Mouse (Mus musculus) forebrain, embryonic 11.5 days (tissue): ENCODE measurements around the gene Zdhhc6. TPM values are rescaled to one million over a fixed set of nuclear protein-coding genes. Genes with fewer than 3 reads are reported as not detected.

Experiments
- ATAC-seq: fragments of 200-750 bp; cut with Nextera tagmentation; replicated peaks from 2 replicates; pipeline ENCODE4 v1.8.0; 2017; ENCODE audit warnings: moderate TSS enrichment; ENCODE audit not compliant: low FRiP score
- DNase-seq: peaks from one replicate; pipeline ENCODE4 v3.0.0-alpha.2; 2017; ENCODE audit warnings: low spot score
- H3K27ac ChIP-seq: fragments of 300-500 bp; sonication (generic); 2 replicates; pipeline ENCODE4 v1.5.1; 2014; ENCODE audit warnings: low read depth, low read length
- H3K27me3 ChIP-seq: fragments of 300-500 bp; sonication (generic); 2 replicates; pipeline ENCODE4 v1.6.1; 2014; ENCODE audit warnings: mild to moderate bottlenecking, low read length, mixed read lengths; ENCODE audit not compliant: control insufficient read depth, insufficient read depth
- H3K36me3 ChIP-seq: fragments of 300-500 bp; sonication (generic); 2 replicates; pipeline ENCODE4 v1.6.1; 2014; ENCODE audit warnings: mild to moderate bottlenecking, low read length, moderate library complexity, mixed read lengths; ENCODE audit not compliant: control insufficient read depth, insufficient read depth
- H3K4me1 ChIP-seq: fragments of 300-500 bp; sonication (generic); replicated peaks from 2 replicates; pipeline ENCODE4 v1.6.1; 2014; ENCODE audit warnings: low read length, mixed read lengths; ENCODE audit not compliant: control insufficient read depth, insufficient read depth
- H3K4me2 ChIP-seq: fragments of 300-500 bp; sonication (generic); 2 replicates; pipeline ENCODE4 v1.6.1; 2014; ENCODE audit warnings: low read depth, mild to moderate bottlenecking, low read length, moderate library complexity, mixed read lengths; ENCODE audit not compliant: severe bottlenecking
- H3K4me3 ChIP-seq: fragments of 300-500 bp; sonication (generic); 2 replicates; pipeline ENCODE4 v1.5.1; 2014; ENCODE audit warnings: low read depth, low read length
- H3K9ac ChIP-seq: fragments of 300-500 bp; sonication (generic); 2 replicates; pipeline ENCODE4 v1.6.1; 2014; ENCODE audit warnings: low read length
- H3K9me3 ChIP-seq: fragments of 300-500 bp; sonication (generic); 2 replicates; pipeline ENCODE4 v1.6.1; 2016; ENCODE audit warnings: low read length, mixed read lengths; ENCODE audit not compliant: control insufficient read depth
- WGBS: fragments of 180-500 bp; shearing (Covaris S2); extraction: QIAGEN DNeasy Blood & Tissue Kit; methylation state at CpG from one replicate; pipeline ENCODE4 v1.1.7; 2014; 5-methylcytosine and 5-hydroxymethylcytosine counted together
- polyA plus RNA-seq: library from polyadenylated mRNA; unstranded; fragments of >200 nt; fragmentation: Nextera tagmentation; extraction: Ambion mirVana; gene quantifications from 2 replicates; pipeline ENCODE4 v1.2.1, GENCODE M21; 2014

The Zdhhc6 gene
- polyA plus RNA-seq, 1 experiment from 2014 or later: 126 TPM

- DNase-seq (no peak), ATAC-seq (no peak)
- Histone ChIP-seq H3K9ac (no peak overlapping the region), H3K9me3 (no peaks in the 10 kb centered on the region), H3K27me3 (no peaks in the 10 kb centered on the region), H3K27ac (no peak overlapping the region), H3K4me1 (no peaks in the 10 kb centered on the region), H3K4me3 (no peak overlapping the region), H3K36me3 (no peaks in the 10 kb centered on the region; the same call in 1 of the 2 replicates), H3K4me2 (no peak overlapping the region)
- WGBS: 90% methylated on average over 4 of the region's 4 CpGs
Observed at GRCm38 (mm10) chr19:55286034-55286433, 29.8 kb downstream of the Zdhhc6 start.

- H3K4me3 ChIP-seq: no peak overlapping the region
- no peaks in the 10 kb centered on the region for H3K27me3 ChIP-seq
- no peaks in the 10 kb centered on the region for H3K9me3 ChIP-seq
- no peaks in the 10 kb centered on the region; the same call in 1 of the 2 replicates for H3K36me3 ChIP-seq
- DNase-seq (no peak), ATAC-seq (no peak)
- no peak overlapping the region for H3K4me2 ChIP-seq
- H3K4me1 ChIP-seq: no peaks in the 10 kb centered on the region
- WGBS: 90% methylated on average over 4 of the region's 4 CpGs
- no peak overlapping the region for H3K27ac ChIP-seq
- H3K9ac ChIP-seq: no peak overlapping the region
Observed at GRCm38 (mm10) chr19:55284093-55284492, 31.7 kb downstream of the Zdhhc6 start.

DNA sequence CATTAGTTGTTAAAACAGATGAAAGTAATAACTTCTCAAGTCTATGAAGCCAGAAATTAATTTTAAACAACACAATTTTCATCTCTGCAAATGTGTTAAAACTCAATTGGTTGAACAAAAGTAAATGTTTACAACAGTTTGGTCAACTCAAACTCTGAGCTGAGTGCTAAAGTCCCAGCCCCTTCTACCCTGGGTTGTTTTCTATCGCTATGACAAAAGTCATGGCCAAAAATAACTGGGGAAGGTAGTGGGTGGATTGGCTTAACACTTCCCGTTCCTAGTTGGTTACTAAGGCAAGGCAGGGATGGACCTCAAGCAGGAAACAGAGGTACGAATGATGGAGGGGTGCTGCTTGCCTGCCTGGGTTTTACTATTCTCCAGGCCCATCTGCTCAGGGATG, 39.1 kb downstream of the Zdhhc6 start:
- Histone ChIP-seq H3K9ac (no peak overlapping the region), H3K27me3 (no peaks in the 10 kb centered on the region), H3K4me2 (no peak overlapping the region), H3K4me3 (no peak overlapping the region), H3K36me3 (no peaks in the 10 kb centered on the region), H3K27ac (no peak overlapping the region), H3K9me3 (no peaks in the 10 kb centered on the region), H3K4me1 (no peaks in the 10 kb centered on the region)
- no peak for DNase-seq
- 89% methylated on average over 3 of the region's 3 CpGs for WGBS
- ATAC-seq: no peak

GRCm38 (mm10) chr19:55276100-55276499, 39.7 kb downstream of the Zdhhc6 start:
- Histone ChIP-seq H3K9me3 (no peaks in the 10 kb centered on the region), H3K27ac (no peak overlapping the region), H3K4me1 (peaks cover 2% of the 10 kb centered on the region; the same call in 1 of the 2 replicates), H3K36me3 (no peaks in the 10 kb centered on the region), H3K4me2 (no peak overlapping the region), H3K27me3 (no peaks in the 10 kb centered on the region), H3K9ac (no peak overlapping the region), H3K4me3 (no peak overlapping the region)
- 85% methylated on average over 4 of the region's 4 CpGs for WGBS
- ATAC-seq (no peak), DNase-seq (no peak)

- Histone ChIP-seq H3K4me2 (no peak overlapping the region), H3K4me3 (no peak overlapping the region), H3K36me3 (no peaks in the 10 kb centered on the region), H3K4me1 (peaks cover 2% of the 10 kb centered on the region; the same call in 1 of the 2 replicates), H3K9me3 (no peaks in the 10 kb centered on the region), H3K27me3 (no peaks in the 10 kb centered on the region), H3K27ac (no peak overlapping the region), H3K9ac (no peak overlapping the region)
- DNase-seq (no peak), ATAC-seq (no peak)
- WGBS: 84% methylated on average over 6 of the region's 6 CpGs
Observed at GRCm38 (mm10) chr19:55273340-55273739, 42.5 kb downstream of the Zdhhc6 start.

DNA sequence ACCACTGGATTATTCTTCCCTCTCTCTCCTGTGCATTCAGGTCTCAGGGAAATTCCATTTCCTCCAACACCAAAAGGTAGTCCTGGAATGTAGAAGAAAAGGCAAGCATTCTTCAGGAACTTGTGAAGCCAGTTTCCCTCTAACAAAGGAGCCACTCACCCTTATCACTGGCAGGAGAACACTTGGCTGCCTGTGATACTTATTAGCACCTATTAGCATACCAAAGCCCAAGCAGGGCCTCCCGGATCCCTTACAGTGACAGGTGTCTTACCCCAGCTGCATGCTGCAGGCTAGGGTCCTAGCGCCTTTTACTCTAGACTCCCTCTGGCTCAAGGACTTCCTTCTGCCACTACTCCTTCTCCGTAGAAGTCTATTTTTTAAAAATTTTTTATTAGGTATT, 44.4 kb downstream of the Zdhhc6 start:
- 25% methylated on average over 3 of the region's 3 CpGs for WGBS

GRCm38 (mm10) chr19:55269051-55269450, 46.8 kb downstream of the Zdhhc6 start:
- Histone ChIP-seq H3K9me3 (no peaks in the 10 kb centered on the region), H3K4me2 (no peak overlapping the region), H3K27me3 (no peaks in the 10 kb centered on the region), H3K4me3 (no peak overlapping the region), H3K9ac (no peak overlapping the region), H3K36me3 (no peaks in the 10 kb centered on the region), H3K27ac (no peak overlapping the region), H3K4me1 (peaks cover 2% of the 10 kb centered on the region; the same call in 1 of the 2 replicates)
- DNase-seq (no peak), ATAC-seq (no peak)
- WGBS: 85% methylated on average over 5 of the region's 5 CpGs

More for the DNA sequence above, 44.4 kb downstream of the Zdhhc6 start:
- DNase-seq (no peak), ATAC-seq (no peak)
- Histone ChIP-seq H3K9ac (no peak overlapping the region), H3K4me1 (peaks cover 2% of the 10 kb centered on the region; the same call in 1 of the 2 replicates), H3K36me3 (no peaks in the 10 kb centered on the region), H3K9me3 (no peaks in the 10 kb centered on the region), H3K4me2 (no peak overlapping the region), H3K27me3 (no peaks in the 10 kb centered on the region), H3K27ac (no peak overlapping the region), H3K4me3 (no peak overlapping the region)

- ATAC-seq (no peak), DNase-seq (no peak)
- H3K9ac ChIP-seq: no peak overlapping the region
- no peaks in the 10 kb centered on the region for H3K36me3 ChIP-seq
- 79% methylated on average over 3 of the region's 3 CpGs for WGBS
- H3K27ac ChIP-seq: no peak overlapping the region
- peaks cover 2% of the 10 kb centered on the region; the same call in 1 of the 2 replicates for H3K4me1 ChIP-seq
- H3K27me3 ChIP-seq: no peaks in the 10 kb centered on the region
- H3K4me3 ChIP-seq: no peak overlapping the region
- no peak overlapping the region for H3K4me2 ChIP-seq
- no peaks in the 10 kb centered on the region for H3K9me3 ChIP-seq
Observed at GRCm38 (mm10) chr19:55268150-55268549, 47.7 kb downstream of the Zdhhc6 start.

DNA sequence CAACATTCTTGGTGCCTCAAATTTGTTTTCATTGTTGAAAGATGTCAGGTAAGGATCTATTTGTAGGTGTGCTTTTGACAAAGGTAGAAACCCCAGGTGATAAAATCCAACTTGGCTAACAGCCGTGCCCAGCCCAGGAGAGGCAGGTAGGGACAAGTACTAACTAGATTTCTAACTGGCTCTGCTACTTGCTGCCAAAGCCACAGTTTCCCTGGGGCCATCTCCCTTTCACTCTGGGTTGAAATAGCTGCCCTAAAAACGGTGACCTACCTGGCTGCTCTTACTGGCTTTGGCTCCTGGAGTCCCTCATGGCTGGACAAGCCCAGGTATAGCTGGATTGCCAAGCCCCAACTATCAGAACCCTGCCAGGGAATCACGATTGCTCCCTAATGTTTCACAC, 49.0 kb downstream of the Zdhhc6 start:
- 93% methylated on average over 3 of the region's 3 CpGs for whole genome bisulfite sequencing
- H3K9me3 ChIP-seq: no peaks in the 10 kb centered on the region
- H3K36me3 ChIP-seq: no peaks in the 10 kb centered on the region
- no peak overlapping the region for H3K9ac ChIP-seq
- H3K27me3 ChIP-seq: no peaks in the 10 kb centered on the region
- no peak for ATAC-seq
- H3K4me3 ChIP-seq: no peak overlapping the region
- DNase-seq: no peak
- peaks cover 4% of the 10 kb centered on the region; the same call in 1 of the 2 replicates for H3K4me1 ChIP-seq
- no peak overlapping the region for H3K4me2 ChIP-seq
- no peak overlapping the region for H3K27ac ChIP-seq
